Mouse (Mus musculus) embryonic facial prominence, embryonic 11.5 days (tissue): ENCODE data around the gene Grb2. TPM values are rescaled to one million over a fixed set of nuclear protein-coding genes. Genes with fewer than 3 reads are reported as not detected.

Experiments used
- ATAC-seq: fragments of 200-750 bp; cut with Nextera tagmentation; replicated peaks from 2 replicates; pipeline ENCODE4 v1.8.0; 2017; ENCODE audit warnings: low read depth; ENCODE audit not compliant: insufficient number of reproducible peaks, low FRiP score, low TSS enrichment
- DNase-seq: peaks from one replicate; pipeline ENCODE4 v3.0.0-alpha.2; 2015; ENCODE audit warnings: low spot score
- H3K27ac ChIP-seq: fragments of 300-500 bp; sonication (generic); replicated peaks from 2 replicates; pipeline ENCODE4 v1.5.1; 2014; ENCODE audit warnings: mild to moderate bottlenecking, low read depth, low read length, control low read depth
- H3K27me3 ChIP-seq: fragments of 300-500 bp; sonication (generic); 2 replicates; pipeline ENCODE4 v1.6.1; 2014; ENCODE audit warnings: mild to moderate bottlenecking, low read length, moderate library complexity, mixed read lengths; ENCODE audit not compliant: control insufficient read depth, insufficient read depth
- H3K36me3 ChIP-seq: fragments of 300-500 bp; sonication (generic); replicated peaks from 2 replicates; pipeline ENCODE4 v1.6.1; 2014; ENCODE audit warnings: low read depth, mild to moderate bottlenecking, low read length, moderate library complexity, mixed read lengths; ENCODE audit not compliant: control insufficient read depth, insufficient read depth
- H3K4me1 ChIP-seq: fragments of 300-500 bp; sonication (generic); 2 replicates; pipeline ENCODE4 v1.6.1; 2014; ENCODE audit warnings: low read length, mixed read lengths; ENCODE audit not compliant: control insufficient read depth, insufficient read depth
- H3K4me2 ChIP-seq: fragments of 300-500 bp; sonication (generic); 2 replicates; pipeline ENCODE4 v1.6.1; 2014; ENCODE audit warnings: low read depth, mild to moderate bottlenecking, control low read depth, low read length, moderate library complexity
- H3K4me3 ChIP-seq: fragments of 300-500 bp; sonication (generic); 2 replicates; pipeline ENCODE4 v1.5.1; 2014; ENCODE audit warnings: low read depth, low read length, control low read depth
- H3K9ac ChIP-seq: fragments of 300-500 bp; sonication (generic); replicated peaks from 2 replicates; pipeline ENCODE4 v1.6.1; 2014; ENCODE audit warnings: mild to moderate bottlenecking, control low read depth, low read length
- H3K9me3 ChIP-seq: fragments of 300-500 bp; sonication (generic); replicated peaks from 2 replicates; pipeline ENCODE4 v1.6.1; 2016; ENCODE audit warnings: mild to moderate bottlenecking, low read length, inconsistent platforms, mixed read lengths; ENCODE audit not compliant: control insufficient read depth
- WGBS: fragments of 180-500 bp; shearing (Covaris S2); extraction: QIAGEN DNeasy Blood & Tissue Kit; methylation state at CpG from one replicate; pipeline ENCODE4 v1.1.7; 2014; 5-methylcytosine and 5-hydroxymethylcytosine counted together
- polyA plus RNA-seq: library from polyadenylated mRNA; unstranded; fragments of >200 nt; fragmentation: Nextera tagmentation; extraction: Ambion mirVana; gene quantifications from 2 replicates; pipeline ENCODE4 v1.2.1, GENCODE M21; 2014

Grb2 gene
- polyA plus RNA-seq, 1 experiment from 2014 or later = 61.8 TPM

GRCm38 (mm10) chr11:115615108-115615825 lies 93.1 kb downstream of the Grb2 start:
- Histone ChIP-seq H3K4me1 (no peaks in the 10 kb centered on the region), H3K9me3 (no peaks in the 10 kb centered on the region), H3K36me3 (no peaks in the 10 kb centered on the region), H3K4me2 (no peak overlapping the region), H3K27ac (no peak overlapping the region), H3K9ac (no peak overlapping the region), H3K4me3 (no peak overlapping the region), H3K27me3 (no peaks in the 10 kb centered on the region)
- WGBS = 79% methylated on average over 15 of the region's 15 CpGs
- ATAC-seq = no peak
- no peak for DNase-seq

GRCm38 (mm10) chr11:115614346-115615107 lies 93.9 kb downstream of the Grb2 start:
- 86% methylated on average over 10 of the region's 10 CpGs for WGBS
- Histone ChIP-seq H3K27me3 (no peaks in the 10 kb centered on the region), H3K4me3 (no peak overlapping the region), H3K9ac (no peak overlapping the region), H3K27ac (no peak overlapping the region), H3K4me1 (no peaks in the 10 kb centered on the region), H3K4me2 (no peak overlapping the region), H3K9me3 (no peaks in the 10 kb centered on the region), H3K36me3 (no peaks in the 10 kb centered on the region)
- no peak for ATAC-seq
- no peak for DNase-seq

- no peaks in the 10 kb centered on the region for H3K27me3 ChIP-seq
- WGBS = 0% methylated on average over 16 of the region's 16 CpGs
- H3K36me3 ChIP-seq = peaks cover 4% of the 10 kb centered on the region
- H3K4me2 ChIP-seq = peak overlapping the region; percentile 91
- peak overlapping the region; percentile 58 for H3K9ac ChIP-seq
- ATAC-seq (no peak), DNase-seq (no peak)
- H3K27ac ChIP-seq = peak overlapping the region; percentile 67; the same call in 1 of the 2 replicates
- no peaks in the 10 kb centered on the region for H3K4me1 ChIP-seq
- no peaks in the 10 kb centered on the region for H3K9me3 ChIP-seq
- H3K4me3 ChIP-seq = peak overlapping the region; percentile 59
Measured at GRCm38 (mm10) chr11:115613138-115613945, 95.1 kb downstream of the Grb2 start.

DNA sequence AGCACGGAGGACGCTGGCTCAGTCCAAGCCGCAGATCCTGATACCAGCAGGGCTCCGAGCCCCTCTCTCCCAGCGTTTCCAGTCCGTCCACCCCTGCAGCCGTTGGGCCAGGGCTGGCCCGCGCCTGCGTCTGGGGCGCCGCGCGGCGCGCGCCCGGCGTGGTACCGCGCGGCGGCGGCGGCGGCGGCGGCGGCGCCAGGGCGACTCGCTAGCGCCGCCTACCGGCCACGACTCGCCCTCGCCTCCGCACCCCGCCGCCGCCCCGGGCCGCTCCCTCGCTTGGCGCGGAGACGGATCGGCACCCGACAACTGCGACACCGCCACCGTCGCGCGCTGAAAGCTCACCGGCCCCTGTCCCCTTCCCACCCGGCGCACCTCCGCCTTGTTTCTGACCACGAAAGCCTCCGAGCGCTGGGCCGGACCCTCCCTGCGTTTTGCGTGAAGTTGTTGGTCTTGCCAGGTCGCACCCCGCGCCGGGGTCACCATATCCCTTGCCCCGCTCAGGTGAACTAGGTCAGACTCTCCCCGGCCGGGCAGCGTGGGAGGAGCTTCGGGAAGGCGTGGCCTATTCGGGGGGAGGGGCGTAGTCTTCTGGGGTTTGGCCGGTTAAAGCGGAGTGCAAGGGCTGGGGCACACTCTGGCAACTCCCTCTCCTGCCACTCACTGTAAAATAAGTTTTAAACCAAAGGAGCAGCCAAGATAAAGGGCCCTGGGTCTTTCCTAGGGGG lies 95.8 kb downstream of the Grb2 start, which contains the start of gene Mif4gd:
Mif4gd (minus strand) TSS at position 560 of the 728 bp plus-strand sequence.
- H3K4me2 ChIP-seq = peak within 1 kb of the TSS; percentile 91
- H3K9me3 ChIP-seq = no peaks in the 10 kb centered on the region
- ATAC-seq (peak; percentile 69), DNase-seq (peak; percentile 89)
- no peaks in the 10 kb centered on the region for H3K27me3 ChIP-seq
- under 1% methylated on average over 57 of the region's 80 CpGs for WGBS
- peak within 1 kb of the TSS; percentile 58 for H3K9ac ChIP-seq
- H3K4me3 ChIP-seq = peak within 1 kb of the TSS; percentile 59
- peak within 1 kb of the TSS; percentile 67; the same call in 1 of the 2 replicates for H3K27ac ChIP-seq
- H3K36me3 ChIP-seq = peaks cover 5% of the 10 kb centered on the region
- H3K4me1 ChIP-seq = no peaks in the 10 kb centered on the region

GRCm38 (mm10) chr11:115612059-115612409 lies 96.4 kb downstream of the Grb2 start:
- peak overlapping the region; percentile 59 for H3K4me3 ChIP-seq
- WGBS = 2% methylated on average over 13 of the region's 13 CpGs
- peaks cover 9% of the 10 kb centered on the region for H3K36me3 ChIP-seq
- H3K9ac ChIP-seq = peak overlapping the region; percentile 58
- 0 out of 2 replicates have a peak, but pooled peaks have one; percentile 5 for ATAC-seq
- no peaks in the 10 kb centered on the region for H3K9me3 ChIP-seq
- peak overlapping the region; percentile 91 for H3K4me2 ChIP-seq
- DNase-seq = peak; percentile 43
- no peaks in the 10 kb centered on the region for H3K27me3 ChIP-seq
- no peaks in the 10 kb centered on the region for H3K4me1 ChIP-seq
- H3K27ac ChIP-seq = peak overlapping the region; percentile 67; the same call in 1 of the 2 replicates

GRCm38 (mm10) chr11:115611173-115611572 lies 97.2 kb downstream of the Grb2 start:
- Histone ChIP-seq H3K9ac (no peak overlapping the region), H3K9me3 (no peaks in the 10 kb centered on the region), H3K36me3 (peaks cover 11% of the 10 kb centered on the region), H3K4me1 (no peaks in the 10 kb centered on the region), H3K4me2 (no peak overlapping the region), H3K4me3 (no peak overlapping the region), H3K27ac (no peak overlapping the region), H3K27me3 (no peaks in the 10 kb centered on the region)
- DNase-seq (no peak), ATAC-seq (no peak)
- WGBS = 66% methylated on average over 6 of the region's 6 CpGs

DNA sequence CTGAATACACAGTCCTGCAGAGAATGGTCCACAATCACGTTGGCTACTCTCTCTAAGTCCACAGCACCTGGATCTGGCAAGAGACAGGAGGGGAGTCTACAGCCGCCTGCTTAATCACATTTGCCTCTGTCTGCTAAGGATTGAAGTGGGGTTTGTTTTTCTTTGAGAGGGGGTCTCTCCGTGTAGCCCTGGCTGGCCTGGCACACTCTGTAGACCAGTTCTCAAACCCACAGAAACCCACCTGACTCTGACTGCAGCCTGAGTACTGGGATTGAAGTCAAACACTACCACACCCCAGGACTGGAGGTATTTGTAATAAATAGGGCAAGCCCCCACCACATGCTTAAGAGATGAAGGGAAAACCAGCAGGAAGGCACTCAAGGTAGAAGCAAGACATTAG lies 98.8 kb downstream of the Grb2 start:
- H3K9ac ChIP-seq = no peak overlapping the region
- H3K36me3 ChIP-seq = peaks cover 14% of the 10 kb centered on the region
- no peak overlapping the region for H3K4me3 ChIP-seq
- H3K27me3 ChIP-seq = no peaks in the 10 kb centered on the region
- 68% methylated on average over 3 of the region's 3 CpGs for WGBS
- no peak for ATAC-seq
- H3K27ac ChIP-seq = no peak overlapping the region
- no peaks in the 10 kb centered on the region for H3K9me3 ChIP-seq
- H3K4me2 ChIP-seq = no peak overlapping the region
- DNase-seq = no peak
- no peaks in the 10 kb centered on the region; the same call in 1 of the 2 replicates for H3K4me1 ChIP-seq
